Mouse (Mus musculus) cerebellum, postnatal 14 days (tissue): ENCODE measurements around the gene Rab25.
"Not testable (repeated sequence)": the region's sequence is repeated elsewhere in the genome, so short reads cannot be mapped to it uniquely, and the experiment has no call there.

Experiments
- DNase-seq, 2 experiments: peaks; one replicate each; pipeline ENCODE4 v3.0.0; 2021; ENCODE audit warnings: mixed read lengths in 2 of 2

Gene Rab25

DNA sequence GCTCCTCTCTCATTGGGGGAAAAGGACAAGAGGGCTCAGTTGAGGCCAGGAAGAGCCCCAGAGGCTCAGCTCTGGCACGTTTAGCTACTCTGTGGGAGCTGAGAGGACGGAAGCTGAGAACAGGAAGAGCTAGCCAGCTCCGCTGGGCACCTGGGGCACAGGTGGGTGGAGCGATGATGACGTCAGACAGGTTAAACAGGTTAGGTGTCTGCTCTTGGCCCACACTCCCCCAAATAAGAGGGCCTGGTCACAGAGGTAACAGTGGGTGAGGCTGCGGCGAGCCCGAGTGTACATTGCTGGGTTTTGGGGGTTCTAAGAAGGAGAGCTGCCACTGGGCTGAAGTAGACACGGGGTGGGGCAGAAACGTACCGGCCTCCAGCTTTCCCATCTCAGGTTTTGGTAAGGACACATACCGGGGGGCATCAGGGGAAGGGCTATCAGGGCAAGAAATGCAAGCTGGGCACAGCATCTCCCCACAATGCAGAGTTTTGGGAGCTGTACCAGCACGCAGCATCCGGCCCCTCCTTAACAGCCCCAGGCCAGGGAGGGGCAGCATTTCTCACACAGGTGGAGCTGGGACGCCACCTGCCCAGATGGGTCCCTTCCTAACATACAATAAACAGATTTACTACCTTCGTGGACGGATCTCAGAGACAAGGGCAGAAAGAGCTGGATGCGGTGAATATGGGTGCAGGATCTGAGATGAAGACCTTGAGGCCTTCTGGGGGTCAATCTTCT lies at the start of gene Rab25:
TSS of gene Rab25 (minus strand) at position 121 of the 738 bp plus-strand sequence.
- no peak for DNase-seq

GRCm38 (mm10) chr3:88596547-88596946 lies 48.4 kb upstream of the Rab25 start:
- DNase-seq = not testable (repeated sequence)

- no peak for DNase-seq
Observed at GRCm38 (mm10) chr3:88593893-88594580, 45.9 kb upstream of the Rab25 start.

- DNase-seq = no peak
Observed at GRCm38 (mm10) chr3:88592942-88593576, 45.0 kb upstream of the Rab25 start.

DNA sequence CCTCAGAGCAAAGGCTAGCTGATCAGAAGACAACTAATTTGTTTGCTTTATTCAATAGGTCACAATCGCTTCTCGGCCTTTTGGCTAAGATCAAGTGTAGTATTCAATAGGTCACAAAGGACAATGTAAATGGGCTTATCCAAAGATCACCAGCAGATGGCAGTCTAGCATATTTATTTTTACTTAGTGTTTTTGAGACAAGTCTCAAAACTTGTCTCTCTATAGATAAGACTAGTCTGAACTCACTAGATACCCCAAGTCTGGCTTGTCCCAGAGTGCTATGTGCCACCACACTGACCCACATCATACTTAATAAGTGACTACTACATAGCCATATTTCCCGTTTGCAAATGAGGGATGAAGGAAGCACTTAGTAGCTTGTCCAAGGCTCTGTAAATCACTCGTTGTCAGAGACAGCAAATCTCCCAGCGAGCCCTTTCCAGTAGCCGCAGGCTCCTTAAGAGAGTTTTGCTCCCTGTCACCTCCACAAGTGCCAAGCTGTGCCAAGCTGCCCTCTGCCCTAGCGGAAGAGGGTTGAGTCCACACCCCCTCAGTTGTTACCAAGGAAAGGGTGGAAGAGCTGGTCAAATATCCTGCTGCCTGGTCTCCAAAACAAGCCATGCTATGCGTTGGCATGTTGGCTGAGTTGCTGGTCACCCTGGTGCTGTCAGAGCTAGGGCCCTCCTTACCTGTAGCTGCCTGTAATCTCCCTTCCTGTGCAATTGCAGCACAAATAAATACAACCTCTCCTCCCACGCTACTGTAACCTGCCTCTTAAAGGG lies 44.0 kb upstream of the Rab25 start:
- peak; percentile 63 to 74 for DNase-seq

GRCm38 (mm10) chr3:88591044-88591443 lies 42.9 kb upstream of the Rab25 start:
- no peak for DNase-seq

GRCm38 (mm10) chr3:88590246-88590645 lies 42.1 kb upstream of the Rab25 start:
- DNase-seq = no peak

GRCm38 (mm10) chr3:88586640-88587039 lies 38.5 kb upstream of the Rab25 start:
- no peak for DNase-seq

DNA sequence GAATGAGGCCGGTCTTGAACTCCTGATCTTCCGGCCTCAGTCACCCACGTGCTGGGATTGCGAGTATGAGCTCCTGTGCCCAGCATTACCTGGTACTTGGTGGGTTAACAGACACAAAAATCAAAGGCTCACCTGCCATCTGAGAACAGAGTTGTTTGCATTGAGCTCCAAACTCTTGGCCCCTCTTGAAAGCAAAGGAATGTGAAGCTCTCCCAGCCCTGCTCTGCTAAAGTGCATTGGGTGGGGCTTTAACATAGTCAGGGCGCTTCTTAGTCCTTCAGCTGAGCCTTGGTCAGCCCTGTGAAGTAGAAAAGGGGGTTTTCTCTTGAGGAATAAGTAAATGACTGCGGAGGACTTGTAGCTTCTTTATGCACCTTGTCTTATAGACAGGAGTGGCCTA lies 37.7 kb upstream of the Rab25 start:
- DNase-seq = no peak

DNA sequence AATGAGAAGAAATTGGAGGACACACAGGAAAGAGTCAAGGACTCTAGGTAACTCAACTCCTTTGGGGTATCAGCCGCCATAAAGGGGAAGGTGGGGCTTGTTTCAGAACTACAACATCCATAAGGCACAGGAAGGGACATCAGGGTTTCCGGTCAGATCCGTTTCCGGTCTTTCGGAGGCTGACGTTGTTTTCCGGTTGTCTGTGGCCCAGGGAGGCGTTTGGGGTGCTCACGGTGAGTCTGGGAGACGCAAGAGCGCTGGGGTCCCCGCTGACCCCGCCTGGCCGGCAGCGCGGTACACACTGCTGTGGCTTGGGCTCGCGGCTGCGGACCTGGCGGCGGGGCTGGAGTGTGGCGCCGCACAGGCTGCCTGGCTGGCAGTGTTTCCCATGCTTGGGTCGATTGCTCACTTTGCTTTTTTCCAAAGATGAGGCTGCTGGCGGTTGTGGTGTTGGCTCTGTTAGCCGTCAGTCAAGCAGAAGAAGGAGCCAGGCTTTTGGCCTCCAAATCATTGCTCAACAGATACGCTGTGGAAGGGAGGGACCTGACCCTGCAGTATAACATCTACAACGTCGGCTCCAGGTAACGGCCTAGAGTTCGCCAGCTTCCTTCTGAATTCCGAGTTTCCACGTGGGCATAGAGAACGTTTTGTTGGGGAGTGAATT lies 31.5 kb upstream of the Rab25 start:
- DNase-seq = peak; percentile 85 to 86

DNA sequence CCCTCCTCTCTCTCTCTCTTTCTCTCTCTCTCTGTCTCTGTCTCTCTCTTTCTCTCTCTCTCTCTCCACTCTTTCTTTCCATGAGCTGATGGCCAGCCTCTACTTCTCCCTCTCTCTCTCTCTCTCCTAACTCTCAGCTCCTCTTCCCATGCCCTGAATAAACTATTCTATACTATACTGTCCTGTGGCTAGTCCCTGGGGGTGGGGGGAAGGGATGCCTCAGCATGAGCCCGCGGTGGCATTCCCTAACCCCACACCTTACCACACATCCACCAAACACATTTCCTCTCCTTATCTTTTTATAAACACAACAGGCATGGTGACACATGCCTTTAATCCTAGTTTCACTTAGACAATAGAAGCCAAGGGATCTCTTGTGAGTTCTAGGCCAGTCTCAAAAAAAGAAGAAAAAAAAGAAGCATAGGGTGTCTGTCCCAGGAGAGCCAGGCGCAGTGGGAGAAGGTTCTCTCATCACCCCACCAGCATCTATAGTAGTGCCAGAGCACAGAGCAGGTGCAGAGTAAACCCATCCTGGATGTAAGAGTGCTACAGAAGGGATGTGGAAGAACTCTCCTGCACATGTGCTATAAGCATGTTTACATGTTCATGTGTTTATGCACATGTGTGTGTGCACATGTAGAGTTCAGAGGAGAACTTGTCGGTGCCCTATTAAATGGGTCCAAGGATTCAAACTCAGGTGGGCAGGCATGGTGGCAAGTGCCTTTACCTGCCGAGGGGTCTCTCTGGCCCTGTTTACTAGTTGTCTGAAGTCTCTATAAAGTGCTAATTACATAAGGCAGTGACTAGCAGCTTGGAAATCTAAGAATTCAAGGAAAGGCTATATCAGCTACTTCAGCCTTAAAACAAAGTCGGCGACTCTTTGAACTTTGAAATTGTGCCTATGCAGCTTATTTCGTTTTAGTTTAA lies 30.7 kb upstream of the Rab25 start:
- DNase-seq = no peak

DNA sequence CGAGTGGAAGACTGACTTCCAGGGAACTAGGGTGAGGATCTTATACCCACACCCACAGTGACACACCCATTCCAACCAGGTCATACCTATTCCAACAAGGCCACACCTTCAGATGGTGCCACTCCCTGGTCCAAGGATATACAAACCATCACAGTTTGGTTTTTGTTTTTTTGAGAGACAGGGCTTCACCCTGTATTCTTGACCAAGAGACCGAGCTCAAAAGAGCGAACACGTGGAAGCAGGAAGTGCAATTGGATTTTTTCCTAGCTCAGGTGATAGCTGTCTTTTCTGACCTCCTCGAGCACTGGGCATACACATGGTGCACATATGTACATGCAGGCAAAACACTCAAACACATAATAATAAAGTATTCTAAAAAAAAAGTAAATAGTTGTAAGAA lies 29.7 kb upstream of the Rab25 start:
- DNase-seq = not testable (repeated sequence)

DNA sequence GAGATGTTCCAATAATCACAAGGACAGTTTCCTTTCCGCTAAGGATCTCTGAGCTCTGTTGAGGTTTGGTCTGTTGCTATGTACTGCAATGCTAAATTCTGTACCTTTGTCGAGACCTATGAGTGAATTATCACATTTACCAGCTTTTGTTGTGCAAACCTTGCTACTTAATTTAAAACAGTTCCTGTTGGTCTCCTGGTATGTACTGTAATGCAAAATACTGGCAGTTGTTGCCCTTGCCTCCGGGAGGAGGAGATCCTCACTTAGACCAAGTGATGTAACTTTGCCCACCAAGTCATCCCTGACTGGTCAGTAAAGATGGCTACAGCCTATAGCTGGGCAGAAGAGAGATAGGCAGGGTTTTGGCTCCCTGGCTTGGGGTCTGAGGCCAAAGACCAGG lies 27.4 kb upstream of the Rab25 start, which contains the start of gene Ssr2:
TSS of gene Ssr2 (plus strand) at position 337 of the 400 bp plus-strand sequence.
- no peak for DNase-seq

- DNase-seq = no peak
Observed at GRCm38 (mm10) chr3:88573810-88574209, 25.7 kb upstream of the Rab25 start.

DNA sequence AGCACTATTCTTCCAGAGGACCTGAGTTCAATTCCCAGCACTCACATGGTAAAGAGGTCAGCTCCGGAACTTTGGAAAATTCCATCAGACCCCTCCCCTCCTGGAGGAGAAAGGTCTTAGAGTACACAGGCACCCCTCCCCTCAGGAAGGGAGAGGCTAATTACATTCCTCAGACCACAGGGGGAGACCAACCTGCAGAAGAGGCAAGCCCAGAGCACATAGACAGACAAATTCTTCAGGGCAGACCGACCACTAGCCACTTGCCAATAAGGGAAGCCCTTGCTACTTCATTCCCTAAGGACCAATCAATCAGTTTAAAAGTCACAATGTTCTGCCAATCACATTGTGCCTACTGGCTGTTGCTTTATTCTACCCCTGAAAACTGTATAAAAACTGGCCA lies 24.7 kb upstream of the Rab25 start:
- DNase-seq = no peak

- DNase-seq = no peak
Observed at GRCm38 (mm10) chr3:88571856-88572255, 23.8 kb upstream of the Rab25 start.

DNA sequence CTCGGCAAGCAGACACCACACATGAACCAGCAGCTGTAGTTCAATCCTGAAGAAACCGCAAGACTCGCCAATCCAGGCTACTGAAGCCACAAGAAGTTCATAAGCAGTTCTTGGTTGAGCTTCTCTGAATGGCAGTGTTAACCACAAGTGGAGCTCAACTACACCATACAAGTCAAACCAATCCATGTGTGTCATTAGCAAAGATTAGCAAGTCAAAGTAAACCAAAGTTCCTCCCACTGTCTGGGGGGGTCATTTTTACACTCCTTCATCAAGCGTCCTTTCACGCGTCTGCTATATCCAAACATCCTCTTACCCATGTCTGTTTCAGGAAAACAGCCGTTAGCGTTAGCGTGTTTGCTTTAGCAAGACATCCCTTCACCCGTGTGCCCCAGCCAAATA lies 22.2 kb upstream of the Rab25 start:
- DNase-seq = no peak

DNA sequence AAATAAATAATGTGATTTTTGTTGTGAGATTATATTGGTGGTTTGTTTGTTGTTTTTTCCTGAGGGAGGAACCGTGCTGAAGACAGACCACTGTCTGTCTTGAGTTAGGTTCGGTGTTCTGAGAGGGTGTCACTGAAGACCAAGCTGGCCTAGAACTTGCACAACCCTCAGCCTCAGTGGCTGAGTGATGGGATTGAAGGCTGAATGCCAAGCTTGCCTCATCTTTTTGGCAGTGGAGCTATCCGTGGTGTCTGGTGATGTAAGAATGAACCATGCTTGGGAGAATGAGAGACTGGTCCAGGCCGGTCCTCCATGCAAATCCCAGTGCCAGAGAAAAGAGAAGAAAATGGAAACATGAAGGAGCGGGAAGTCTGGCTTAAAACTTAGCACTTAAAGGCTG lies 21.6 kb upstream of the Rab25 start:
- DNase-seq = no peak

DNA sequence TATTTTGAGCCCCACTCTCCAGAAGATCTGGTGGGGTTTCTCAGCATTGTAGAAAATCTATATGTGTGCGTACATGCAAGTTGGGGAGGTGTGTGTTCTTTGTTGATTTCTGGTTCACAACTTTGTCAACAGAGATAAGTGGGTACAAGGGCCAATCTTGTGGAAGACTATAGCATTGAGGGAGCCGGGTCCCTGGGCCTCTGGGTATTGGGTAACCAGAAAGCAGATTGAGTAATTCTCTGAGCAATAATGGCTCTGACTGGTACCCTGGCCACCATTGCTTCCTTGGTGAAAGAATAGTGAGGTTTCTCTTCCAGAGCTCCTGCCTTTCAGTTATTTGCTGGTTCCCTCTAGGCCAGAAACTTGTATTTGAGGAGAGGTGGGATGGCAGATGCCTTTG lies 21.0 kb upstream of the Rab25 start:
- DNase-seq = no peak

DNA sequence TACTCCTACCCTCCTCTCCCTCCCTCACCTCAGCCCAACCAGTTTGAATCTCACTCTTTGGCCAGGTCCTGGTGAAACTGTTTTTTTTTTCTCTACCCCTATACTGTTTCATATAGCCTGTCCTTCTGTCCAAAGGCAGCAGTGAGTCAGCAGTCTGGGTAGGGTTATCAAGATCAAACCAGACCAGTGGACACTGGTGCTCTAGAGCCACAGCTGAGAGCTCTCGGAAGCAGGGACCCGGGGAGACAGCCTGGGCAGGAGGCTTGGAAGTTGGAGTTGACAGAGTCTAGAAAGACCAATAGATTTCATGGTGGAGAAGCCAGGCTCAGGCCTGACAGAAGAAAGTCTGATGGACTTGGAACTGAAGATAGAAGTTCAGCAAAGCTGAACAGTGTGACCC lies 20.5 kb upstream of the Rab25 start:
- no peak for DNase-seq

DNA sequence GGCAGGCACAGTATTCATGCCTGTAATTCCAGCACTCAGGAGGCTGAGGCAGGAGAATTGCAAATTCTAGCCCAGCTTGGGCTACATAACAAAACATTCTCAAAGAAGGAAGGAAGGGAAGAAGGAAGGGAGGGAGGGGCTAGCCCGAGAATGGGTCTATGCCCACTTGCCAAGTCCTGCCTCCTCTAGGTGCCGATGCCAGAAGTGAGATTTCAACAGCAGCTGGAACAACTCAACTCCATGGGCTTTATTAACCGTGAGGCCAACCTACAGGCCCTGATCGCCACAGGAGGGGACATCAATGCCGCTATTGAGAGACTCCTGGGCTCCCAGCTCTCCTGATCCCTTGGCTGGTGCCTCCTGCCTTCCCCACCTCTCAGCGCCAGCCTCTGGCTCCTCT lies 19.8 kb upstream of the Rab25 start:
- no peak for DNase-seq
